Mouse (Mus musculus): ENCODE data around the gene Glis3. TPM values are rescaled to one million over a fixed set of nuclear protein-coding genes. Genes with fewer than 3 reads are reported as not detected.

Glis3 gene
- polyA plus RNA-seq, 1 experiment from 2014 or later: 0.13 TPM

DNA sequence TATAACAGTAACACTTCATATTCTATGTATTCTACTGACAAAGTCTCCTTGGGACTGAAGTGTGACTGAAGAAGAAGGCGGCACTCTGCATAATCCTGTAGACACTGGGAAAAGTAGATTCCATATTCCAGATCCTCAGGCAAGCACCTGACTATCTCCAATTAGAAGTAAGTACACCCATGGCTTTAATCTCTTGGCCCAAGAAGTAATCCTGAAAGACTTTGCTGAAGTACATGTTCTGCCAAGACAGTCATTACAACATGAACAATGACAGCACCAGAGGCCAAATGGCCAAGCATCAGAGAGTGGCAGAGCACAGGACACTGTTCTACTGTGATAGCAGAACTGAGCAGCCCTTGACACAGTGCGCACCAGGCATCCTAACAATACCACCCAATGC is 414.1 kb downstream of the Glis3 start:
- WGBS (ENCODE audit: insufficient replicate concordance): 75% methylated on average over 2 of the region's 2 CpGs
- no peak overlapping the region for H3K9ac ChIP-seq
- no peak overlapping the region for H3K27ac ChIP-seq
- no peaks in the 10 kb centered on the region for H3K27me3 ChIP-seq
- no peak for ATAC-seq (ENCODE audit: low read depth)
- H3K36me3 ChIP-seq: no peaks in the 10 kb centered on the region
- no peak overlapping the region for H3K4me2 ChIP-seq
- no peak for DNase-seq
- H3K4me1 ChIP-seq (replicated peaks): no peaks in the 10 kb centered on the region
- H3K4me3 ChIP-seq (replicated peaks): no peak overlapping the region
- H3K9me3 ChIP-seq (replicated peaks): no peaks in the 10 kb centered on the region

DNA sequence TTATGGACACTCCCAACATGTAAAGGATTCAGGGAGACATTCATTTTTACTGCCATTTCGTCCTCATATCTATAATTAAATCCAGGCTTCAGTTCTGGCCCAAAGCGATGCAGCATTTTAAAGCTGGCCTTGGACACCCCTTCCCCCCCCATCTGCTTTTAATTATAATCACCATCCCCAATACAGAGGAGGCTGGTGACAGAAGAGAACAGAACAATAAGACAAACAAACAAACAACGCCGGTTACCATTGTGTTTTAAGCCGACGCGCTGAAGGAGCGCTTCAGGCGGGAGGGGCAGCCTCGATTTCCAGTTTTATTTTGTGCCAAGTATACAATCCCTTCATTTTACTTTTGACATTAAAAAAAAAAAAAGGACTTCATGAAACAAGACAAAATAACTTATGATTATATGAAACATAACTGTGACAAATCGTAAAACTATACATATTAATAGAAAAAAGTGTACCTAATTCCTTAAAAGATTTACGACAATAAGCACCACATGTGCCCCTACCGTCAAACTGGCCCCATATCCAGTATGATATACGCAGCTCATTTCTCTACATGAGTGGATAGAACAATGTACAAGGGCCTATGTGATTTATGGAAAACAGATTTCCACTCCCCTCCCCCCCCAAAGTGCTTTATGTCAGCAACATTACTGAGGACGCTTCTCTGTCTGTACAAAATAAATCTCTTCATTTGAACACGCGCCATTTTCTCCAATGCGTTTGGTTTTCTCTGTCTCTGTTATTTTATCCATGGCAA is 420.8 kb downstream of the Glis3 start:
- ATAC-seq (ENCODE audit: low read depth) (no peak), DNase-seq (no peak)
- WGBS (ENCODE audit: insufficient replicate concordance): 76% methylated on average over 18 of the region's 18 CpGs

DNA sequence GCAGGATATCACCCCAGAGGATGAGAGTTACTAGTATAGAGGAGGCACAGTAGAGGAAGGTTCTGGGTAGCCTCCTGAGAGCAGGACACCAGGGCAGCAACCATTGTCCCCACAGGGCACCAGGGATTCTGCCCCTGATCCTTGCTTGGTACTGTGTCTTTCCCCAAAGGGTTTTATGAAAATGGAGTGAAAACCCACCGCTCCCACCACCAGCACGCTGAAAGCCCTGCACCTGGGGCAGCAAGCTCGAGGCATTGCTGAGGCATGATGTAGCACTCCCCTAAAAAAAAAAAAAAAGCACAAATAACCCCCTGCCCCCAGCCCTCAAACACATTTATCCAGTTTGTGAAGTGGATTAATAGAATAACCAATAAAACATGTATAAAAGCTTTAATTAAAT is 421.4 kb downstream of the Glis3 start:
- DNase-seq (no peak), ATAC-seq (ENCODE audit: low read depth) (no peak)
- H3K4me3 ChIP-seq (replicated peaks): no peak overlapping the region
- no peaks in the 10 kb centered on the region for H3K4me1 ChIP-seq (replicated peaks)
- no peak overlapping the region for H3K4me2 ChIP-seq
- no peak overlapping the region for H3K9ac ChIP-seq
- H3K27me3 ChIP-seq: no peaks in the 10 kb centered on the region
- H3K27ac ChIP-seq: no peak overlapping the region
- WGBS (ENCODE audit: insufficient replicate concordance): 51% methylated on average over 3 of the region's 3 CpGs
- no peaks in the 10 kb centered on the region for H3K36me3 ChIP-seq
- H3K9me3 ChIP-seq (replicated peaks): no peaks in the 10 kb centered on the region

More for the DNA sequence above, 420.8 kb downstream of the Glis3 start:
- Histone ChIP-seq H3K27ac (no peak overlapping the region), H3K9ac (no peak overlapping the region), H3K9me3 (replicated peaks) (no peaks in the 10 kb centered on the region), H3K4me2 (no peak overlapping the region), H3K4me1 (replicated peaks) (no peaks in the 10 kb centered on the region), H3K27me3 (no peaks in the 10 kb centered on the region), H3K36me3 (no peaks in the 10 kb centered on the region), H3K4me3 (replicated peaks) (no peak overlapping the region)

DNA sequence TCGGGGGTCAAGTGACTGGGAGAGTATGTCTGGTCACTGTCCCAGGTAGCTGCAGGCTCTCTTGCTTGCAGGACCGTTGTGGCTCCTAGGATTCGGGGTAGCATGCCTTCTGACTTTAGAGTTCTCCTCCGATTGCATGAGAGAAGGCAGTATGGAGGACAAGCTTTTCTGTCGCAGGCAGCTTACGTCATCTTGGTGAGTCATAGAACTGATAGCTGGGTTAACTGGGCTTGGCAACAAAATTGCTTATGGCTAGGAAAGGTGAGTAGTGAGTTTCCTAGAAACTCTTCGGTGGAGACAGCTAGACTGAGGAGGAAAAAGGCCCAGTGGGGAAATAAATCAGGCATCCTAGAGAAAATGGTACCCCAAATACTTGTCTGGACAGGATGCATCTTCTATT is 432.5 kb downstream of the Glis3 start:
- Histone ChIP-seq H3K36me3 (no peaks in the 10 kb centered on the region), H3K4me1 (replicated peaks) (no peaks in the 10 kb centered on the region), H3K9ac (no peak overlapping the region), H3K4me3 (replicated peaks) (no peak overlapping the region), H3K9me3 (replicated peaks) (no peaks in the 10 kb centered on the region), H3K27ac (no peak overlapping the region), H3K27me3 (no peaks in the 10 kb centered on the region), H3K4me2 (no peak overlapping the region)
- DNase-seq: no peak
- no peak for ATAC-seq (ENCODE audit: low read depth)
- WGBS (ENCODE audit: insufficient replicate concordance): 68% methylated on average over 7 of the region's 7 CpGs

DNA sequence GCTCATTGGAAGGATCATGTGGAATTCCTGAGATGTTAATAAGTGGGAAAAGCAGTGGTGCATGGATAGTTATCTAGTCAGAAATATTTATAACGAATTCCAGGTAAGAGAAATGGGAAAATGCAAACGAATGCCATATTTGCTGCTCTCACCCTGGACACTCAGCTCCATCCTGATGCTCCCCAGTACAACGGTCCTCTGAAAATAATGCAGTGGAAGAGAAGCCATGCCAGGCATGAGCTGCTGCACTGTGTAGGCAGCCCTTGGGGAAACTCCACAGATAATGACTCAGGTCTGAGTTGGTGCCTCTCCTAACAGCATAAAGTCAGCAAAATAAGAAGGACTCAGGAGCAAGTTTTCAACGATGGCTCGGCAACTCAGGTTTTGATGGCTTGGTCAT is 433.7 kb downstream of the Glis3 start:
- no peak overlapping the region for H3K4me3 ChIP-seq (replicated peaks)
- H3K27me3 ChIP-seq: no peaks in the 10 kb centered on the region
- H3K27ac ChIP-seq: no peak overlapping the region
- 61% methylated on average over 5 of the region's 5 CpGs for WGBS (ENCODE audit: insufficient replicate concordance)
- no peak for ATAC-seq (ENCODE audit: low read depth)
- no peak overlapping the region for H3K9ac ChIP-seq
- no peaks in the 10 kb centered on the region for H3K4me1 ChIP-seq (replicated peaks)
- DNase-seq: no peak
- no peaks in the 10 kb centered on the region for H3K36me3 ChIP-seq
- no peaks in the 10 kb centered on the region for H3K9me3 ChIP-seq (replicated peaks)
- H3K4me2 ChIP-seq: no peak overlapping the region

DNA sequence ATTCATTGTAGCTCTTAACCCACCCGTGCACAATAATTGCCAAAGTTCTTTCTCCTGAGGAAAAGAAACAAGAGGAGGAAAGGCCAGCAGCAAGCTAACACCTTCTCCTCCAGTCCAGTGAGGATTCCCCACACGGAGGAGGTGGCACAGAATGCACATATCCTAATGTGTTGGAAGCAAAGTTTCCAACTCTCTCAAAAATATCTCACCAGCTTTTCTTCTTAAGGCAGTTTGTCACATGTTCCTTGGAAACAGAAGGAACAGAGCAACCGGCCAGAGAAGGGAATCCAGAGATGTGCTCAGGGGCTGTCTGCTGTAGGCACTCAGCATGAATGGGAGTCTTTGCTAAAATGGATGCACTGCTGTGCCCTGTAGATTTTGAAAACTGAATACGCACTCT is 441.8 kb downstream of the Glis3 start:
- H3K9me3 ChIP-seq (replicated peaks): no peaks in the 10 kb centered on the region
- no peak overlapping the region for H3K4me2 ChIP-seq
- ATAC-seq (ENCODE audit: low read depth) (no peak), DNase-seq (no peak)
- H3K9ac ChIP-seq: no peak overlapping the region
- no peak overlapping the region for H3K4me3 ChIP-seq (replicated peaks)
- WGBS (ENCODE audit: insufficient replicate concordance): 55% methylated on average over 4 of the region's 4 CpGs
- H3K36me3 ChIP-seq: no peaks in the 10 kb centered on the region
- no peaks in the 10 kb centered on the region for H3K27me3 ChIP-seq
- no peak overlapping the region for H3K27ac ChIP-seq
- no peaks in the 10 kb centered on the region for H3K4me1 ChIP-seq (replicated peaks)

DNA sequence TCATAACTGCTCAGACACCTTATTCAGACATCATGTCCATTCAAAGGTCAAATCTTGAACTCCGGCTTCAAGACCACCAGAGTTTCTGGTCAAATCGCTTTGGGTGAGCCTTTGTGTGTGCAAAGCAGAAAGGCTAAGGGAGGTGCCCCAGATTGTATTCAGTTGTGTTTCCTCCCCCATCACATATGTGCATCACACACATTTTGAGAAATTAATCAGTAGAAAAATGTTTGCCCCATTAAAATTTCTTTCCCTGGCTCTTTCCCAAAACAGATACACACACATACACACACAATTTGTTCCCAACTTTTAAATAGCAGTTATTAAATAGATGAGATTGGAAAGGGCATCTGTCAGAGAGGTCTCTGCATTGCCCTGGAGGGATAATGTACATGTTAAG is 442.3 kb downstream of the Glis3 start:
- 82% methylated on average over 2 of the region's 2 CpGs for WGBS (ENCODE audit: insufficient replicate concordance)
- no peaks in the 10 kb centered on the region for H3K27me3 ChIP-seq

DNA sequence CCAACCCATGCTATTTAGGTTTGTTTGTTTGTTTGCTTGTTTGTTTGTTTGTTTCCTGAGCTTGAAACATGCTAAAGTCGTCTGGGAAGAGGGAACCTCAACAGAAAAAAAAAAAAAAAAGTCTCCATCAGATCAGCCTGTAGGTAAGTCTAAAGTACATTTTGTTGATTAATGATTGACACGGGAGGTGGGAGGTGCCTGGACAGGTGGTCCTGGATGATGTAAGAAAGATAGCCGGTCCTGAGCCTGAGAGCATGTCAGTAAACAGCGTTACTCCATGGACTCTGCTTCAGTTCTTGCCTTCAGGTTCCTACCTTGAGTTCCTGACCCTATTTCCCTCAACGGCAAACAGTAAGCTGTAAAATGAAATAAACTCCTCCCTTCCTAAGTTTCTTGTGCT is 444.3 kb downstream of the Glis3 start:
- DNase-seq (no peak), ATAC-seq (ENCODE audit: low read depth) (no peak)
- Histone ChIP-seq H3K27me3 (no peaks in the 10 kb centered on the region), H3K4me1 (replicated peaks) (no peaks in the 10 kb centered on the region), H3K4me2 (no peak overlapping the region), H3K27ac (no peak overlapping the region), H3K36me3 (no peaks in the 10 kb centered on the region), H3K4me3 (replicated peaks) (no peak overlapping the region), H3K9me3 (replicated peaks) (no peaks in the 10 kb centered on the region), H3K9ac (no peak overlapping the region)
- WGBS (ENCODE audit: insufficient replicate concordance): 61% methylated on average over 5 of the region's 5 CpGs

More for the DNA sequence above, 442.3 kb downstream of the Glis3 start:
- Histone ChIP-seq H3K4me2 (no peak overlapping the region), H3K27ac (no peak overlapping the region), H3K4me1 (replicated peaks) (no peaks in the 10 kb centered on the region), H3K4me3 (replicated peaks) (no peak overlapping the region), H3K9ac (no peak overlapping the region), H3K9me3 (replicated peaks) (no peaks in the 10 kb centered on the region), H3K36me3 (no peaks in the 10 kb centered on the region)
- DNase-seq: no peak
- ATAC-seq (ENCODE audit: low read depth): no peak

DNA sequence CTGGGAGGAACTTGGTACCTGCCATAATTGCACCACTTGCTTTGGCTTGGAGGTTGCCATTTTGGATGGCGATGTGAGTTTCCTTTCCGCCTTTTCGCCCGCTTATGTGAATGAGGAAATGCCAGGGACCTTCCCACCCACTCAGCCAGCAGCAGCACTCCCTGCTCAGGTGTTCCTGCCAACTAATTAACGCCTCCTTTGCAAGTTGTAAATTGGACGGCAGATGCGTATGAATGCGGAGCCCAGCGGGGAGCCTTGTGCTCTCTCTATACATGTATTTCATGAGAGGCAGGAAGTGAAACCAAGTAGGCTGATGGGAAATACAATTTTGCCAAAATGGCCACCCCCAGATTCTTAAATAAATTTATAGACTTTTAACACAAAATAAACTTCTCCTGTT is 444.8 kb downstream of the Glis3 start:
- ATAC-seq (ENCODE audit: low read depth) (no peak), DNase-seq (no peak)
- WGBS (ENCODE audit: insufficient replicate concordance): 79% methylated on average over 9 of the region's 9 CpGs
- Histone ChIP-seq H3K27me3 (no peaks in the 10 kb centered on the region), H3K4me3 (replicated peaks) (no peak overlapping the region), H3K36me3 (no peaks in the 10 kb centered on the region), H3K9ac (no peak overlapping the region), H3K27ac (no peak overlapping the region), H3K4me2 (no peak overlapping the region), H3K9me3 (replicated peaks) (no peaks in the 10 kb centered on the region), H3K4me1 (replicated peaks) (no peaks in the 10 kb centered on the region)

DNA sequence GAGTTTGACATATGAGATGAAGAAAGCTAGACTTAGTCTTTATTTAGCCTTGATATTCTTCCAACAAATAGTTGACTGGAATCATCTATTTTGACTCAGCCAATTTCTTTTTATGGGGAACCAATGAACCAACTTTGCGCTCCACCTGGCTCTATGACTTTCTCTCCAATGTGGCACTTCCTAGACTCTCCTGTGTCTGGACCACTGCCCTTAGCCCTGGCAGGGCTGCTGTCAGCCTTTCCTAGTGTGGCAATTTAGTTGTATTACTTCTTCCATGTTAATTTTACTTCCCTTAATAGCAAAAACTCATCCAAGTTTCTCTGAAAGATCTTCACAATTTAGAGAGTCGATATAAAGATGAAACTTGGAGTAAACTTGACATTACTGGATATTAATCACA is 445.2 kb downstream of the Glis3 start:
- ATAC-seq (ENCODE audit: low read depth): no peak
- H3K27ac ChIP-seq: no peak overlapping the region
- H3K36me3 ChIP-seq: no peaks in the 10 kb centered on the region
- H3K4me2 ChIP-seq: no peak overlapping the region
- no peak for DNase-seq
- no peak overlapping the region for H3K4me3 ChIP-seq (replicated peaks)
- no peaks in the 10 kb centered on the region for H3K9me3 ChIP-seq (replicated peaks)
- no peaks in the 10 kb centered on the region for H3K4me1 ChIP-seq (replicated peaks)
- no peaks in the 10 kb centered on the region for H3K27me3 ChIP-seq
- WGBS (ENCODE audit: insufficient replicate concordance): 77% methylated on average over 2 of the region's 2 CpGs
- no peak overlapping the region for H3K9ac ChIP-seq

DNA sequence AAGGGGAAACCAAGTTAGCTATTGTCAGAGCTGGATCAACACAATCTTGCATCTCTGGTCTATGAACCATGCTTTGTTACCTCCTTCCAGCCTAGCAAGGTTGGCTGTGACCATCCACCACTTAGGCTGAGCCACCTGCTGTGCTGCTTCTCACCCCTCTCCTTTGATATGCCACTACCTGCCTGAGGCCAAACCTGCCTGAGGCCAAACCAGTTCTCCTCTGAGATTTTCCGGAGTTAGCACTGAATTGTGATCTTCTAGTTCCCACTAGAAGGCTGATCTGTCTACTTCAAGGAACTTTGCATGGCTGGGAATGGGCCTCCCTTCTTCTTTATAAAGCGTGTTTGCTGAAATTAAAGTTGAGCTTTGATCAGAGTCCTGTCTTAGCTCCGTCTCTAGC is 448.4 kb downstream of the Glis3 start:
- Histone ChIP-seq H3K27ac (no peak overlapping the region), H3K9ac (no peak overlapping the region), H3K4me1 (replicated peaks) (no peaks in the 10 kb centered on the region), H3K9me3 (replicated peaks) (no peaks in the 10 kb centered on the region), H3K4me3 (replicated peaks) (no peak overlapping the region), H3K36me3 (no peaks in the 10 kb centered on the region), H3K27me3 (no peaks in the 10 kb centered on the region), H3K4me2 (no peak overlapping the region)
- no peak for ATAC-seq (ENCODE audit: low read depth)
- 32% methylated on average over 3 of the region's 3 CpGs for WGBS (ENCODE audit: insufficient replicate concordance)
- DNase-seq: no peak

DNA sequence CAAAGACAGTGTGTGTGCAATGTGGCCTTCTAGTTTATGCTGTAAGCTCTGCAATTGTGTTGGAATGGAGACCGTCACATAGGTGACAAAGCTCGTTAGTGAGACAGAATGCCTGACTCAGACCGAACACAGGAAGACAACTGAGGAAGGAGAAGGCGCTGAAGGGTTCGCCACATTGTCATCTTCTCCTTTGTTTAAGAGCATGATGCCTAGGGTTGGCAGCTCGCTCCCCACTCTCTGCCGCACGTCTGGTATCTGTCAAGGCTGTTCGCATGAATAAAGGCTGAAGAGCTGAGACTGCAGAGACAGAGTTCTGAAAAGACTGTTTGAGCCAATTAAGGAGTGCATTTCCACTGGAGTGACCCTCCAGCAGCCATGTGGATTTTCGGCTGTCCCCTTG is 452.4 kb downstream of the Glis3 start:
- no peak overlapping the region for H3K4me3 ChIP-seq (replicated peaks)
- H3K9ac ChIP-seq: no peak overlapping the region
- DNase-seq: no peak
- no peaks in the 10 kb centered on the region for H3K4me1 ChIP-seq (replicated peaks)
- no peak for ATAC-seq (ENCODE audit: low read depth)
- WGBS (ENCODE audit: insufficient replicate concordance): 59% methylated on average over 10 of the region's 10 CpGs
- H3K27me3 ChIP-seq: no peaks in the 10 kb centered on the region
- no peaks in the 10 kb centered on the region for H3K36me3 ChIP-seq
- H3K9me3 ChIP-seq (replicated peaks): no peaks in the 10 kb centered on the region
- H3K27ac ChIP-seq: no peak overlapping the region
- no peak overlapping the region for H3K4me2 ChIP-seq

Measured in liver, embryonic 13.5 days (tissue).